Mouse (Mus musculus) heart, postnatal 10 days (tissue): Measurements from ENCODE around the gene 1700067K01Rik. TPM values are rescaled to one million over a fixed set of nuclear protein-coding genes. Genes with fewer than 3 reads are reported as not detected.

Experiments
- DNase-seq, 2 experiments: peaks; one replicate each; pipeline ENCODE4 v3.0.0; 2021
- intact Hi-C: fragments of 180-260 bp; cut with DNase I; formaldehyde crosslinking; loops from one replicate; pipeline ENCODE4 v1.15.1; 2025
- total RNA-seq, 2 experiments: library from RNA; stranded (reverse); gene quantifications; 2 replicates each; pipeline ENCODE4 v1.2.3; 2021

1700067K01Rik gene
- total RNA-seq, result not detected

DNA sequence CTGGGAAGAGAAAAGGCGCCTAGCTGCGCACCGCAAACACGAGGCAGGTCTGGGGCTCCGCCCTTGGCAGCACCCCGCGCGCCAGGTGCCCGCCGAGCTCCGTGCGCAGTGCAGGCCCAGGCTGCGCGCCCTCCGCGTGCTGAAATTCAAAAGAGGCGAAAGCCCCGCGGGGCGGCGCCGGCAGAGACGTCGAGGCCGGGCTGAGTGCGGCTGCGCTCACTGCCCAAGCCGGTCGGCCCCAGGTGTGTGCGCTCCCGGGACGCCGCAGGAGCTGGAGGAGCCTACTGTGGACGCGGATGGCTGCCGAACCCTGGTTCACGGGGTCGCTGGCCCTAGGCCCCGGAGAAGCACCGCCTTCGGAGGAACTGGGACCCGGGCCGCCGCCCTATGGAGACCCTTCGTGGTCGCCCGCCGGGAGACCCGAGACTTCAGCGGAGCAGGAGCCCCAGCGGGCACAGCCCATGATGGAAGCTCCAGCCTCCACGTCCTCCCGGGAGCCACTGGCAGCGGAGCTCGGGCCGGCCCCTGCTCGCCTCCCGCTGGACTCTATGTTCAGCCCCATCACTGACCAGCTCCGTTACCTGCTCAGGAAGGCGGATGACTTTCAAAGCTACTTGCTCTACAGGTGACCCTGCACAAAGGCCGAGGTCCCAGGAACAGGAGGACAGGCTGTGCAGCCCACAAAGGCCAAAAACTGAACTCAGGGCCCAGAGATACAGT is at the start of gene 1700067K01Rik:
Gene 1700067K01Rik, plus strand, starts transcription at position 222 of the 720 bp plus-strand sequence.
- DNase-seq, result no peak
- intact Hi-C loops, result no loop called here

DNA sequence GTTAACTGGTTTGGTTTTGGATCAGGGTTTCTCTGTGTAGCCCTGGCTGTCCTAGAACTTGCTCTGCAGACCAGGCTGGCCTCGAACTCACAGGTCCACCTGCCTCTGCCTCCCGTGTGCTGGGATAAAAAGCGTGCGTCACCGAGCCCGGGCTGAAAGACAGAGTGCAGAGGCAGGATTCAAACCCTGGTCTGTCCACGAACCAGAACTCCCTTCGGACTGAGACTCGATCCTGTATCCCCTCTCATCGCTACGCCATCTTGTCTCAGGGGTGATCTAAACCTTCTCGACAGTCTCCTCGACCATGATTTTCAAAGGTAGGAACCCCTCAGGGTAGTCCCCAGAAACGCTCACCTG is 46.6 kb upstream of the 1700067K01Rik start:
- no peak for DNase-seq
- intact Hi-C loops, result loop anchor here (1.0 to 5.0 kb wide), 3 partner anchors 43 to 172 kb away; partner anchors contain the start of genes Adgrl1 and Samd1

DNA sequence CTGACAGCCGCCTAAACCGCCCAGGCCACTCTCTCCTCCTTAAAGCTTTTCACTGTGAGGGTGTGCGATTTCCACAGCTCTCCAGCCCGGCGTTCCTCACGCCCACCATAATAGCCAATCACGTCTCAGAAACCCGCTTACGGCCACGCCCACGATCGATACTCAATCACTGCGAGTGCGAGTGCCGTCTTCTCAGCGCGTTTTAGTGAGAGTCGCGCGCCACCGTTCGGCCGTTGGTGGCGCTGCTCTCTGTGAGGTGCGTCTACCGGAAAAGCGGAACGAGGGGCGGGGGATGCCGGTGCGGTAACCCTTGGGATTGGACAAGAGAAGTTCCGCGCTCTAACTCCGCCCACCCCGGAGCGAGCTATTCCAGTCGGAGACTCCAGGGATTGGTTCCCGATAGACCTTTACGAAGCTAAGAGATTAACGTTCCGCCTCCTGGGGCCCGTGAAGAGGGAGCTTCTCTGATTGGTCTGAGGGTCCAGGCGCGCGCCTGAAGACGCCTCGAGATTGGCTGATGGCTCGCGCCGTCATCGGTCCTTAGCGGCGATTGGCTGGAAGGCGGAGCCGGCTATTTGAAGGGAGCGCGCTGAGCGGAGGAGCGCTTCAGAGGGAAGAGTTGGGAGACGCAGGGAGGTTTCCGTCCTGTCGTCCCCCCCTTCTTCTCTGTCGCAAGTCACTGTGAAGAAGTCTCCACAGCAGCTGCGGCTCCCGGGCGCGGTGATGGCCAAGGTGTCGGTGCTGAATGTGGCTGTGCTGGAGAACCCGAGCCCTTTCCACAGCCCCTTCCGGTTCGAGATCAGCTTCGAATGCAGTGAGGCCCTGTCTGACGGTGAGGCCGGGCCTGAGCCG is 46.0 kb upstream of the 1700067K01Rik start, which contains the start of the genes Gm10644 and Asf1b:
Gene Gm10644, minus strand, starts transcription at position 100 of the 852 bp plus-strand sequence.
Gene Asf1b, plus strand, starts transcription at position 402 of the 852 bp plus-strand sequence.
- intact Hi-C loops, result loop anchor here (1.0 to 5.0 kb wide), 3 partner anchors 42 to 173 kb away; partner anchors contain the start of genes Adgrl1 and Samd1
- peak; percentile 97 to 98 for DNase-seq

DNA sequence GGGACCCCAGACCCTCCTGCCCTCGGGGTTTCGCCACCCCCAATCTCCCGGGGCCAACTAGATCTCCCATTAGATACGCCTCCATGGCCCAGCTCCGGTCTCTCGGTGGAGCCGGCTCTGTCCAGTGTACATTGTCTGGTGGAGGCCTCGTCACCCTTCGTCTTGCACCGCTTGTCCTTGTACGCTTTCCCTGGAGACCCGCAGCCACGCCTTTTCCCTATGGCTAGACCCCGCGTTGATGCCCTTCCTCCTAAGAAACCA is 45.4 kb upstream of the 1700067K01Rik start:
- intact Hi-C loops, result loop anchor here (1.0 to 5.0 kb wide), 3 partner anchors 41 to 173 kb away; partner anchors contain the start of genes Adgrl1 and Samd1

DNA sequence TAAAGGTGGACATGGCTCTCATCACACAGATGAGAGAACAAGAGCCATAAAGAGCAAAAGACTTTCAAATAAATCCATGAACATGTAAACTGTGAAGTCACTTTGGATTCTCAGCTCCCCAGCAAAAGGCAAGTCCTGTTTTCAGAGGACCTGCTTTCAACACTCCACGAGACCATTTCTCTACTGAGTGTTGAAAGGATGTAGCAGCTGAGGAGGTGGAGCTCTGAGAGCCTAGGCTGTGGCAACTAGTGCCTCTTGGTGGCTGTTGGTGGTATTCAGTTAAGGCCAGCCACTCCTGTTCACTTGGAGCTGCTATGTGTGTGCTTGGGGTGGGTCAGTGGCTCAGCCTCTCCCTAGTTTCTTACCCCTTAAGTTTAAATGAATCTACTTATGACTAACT is 44.5 kb upstream of the 1700067K01Rik start:
- intact Hi-C loops, result loop anchor here (5.0 kb wide), 1 partner anchor 41 kb away; the partner anchor contains the start of gene Samd1
- no peak for DNase-seq

More for the DNA sequence above, 45.4 kb upstream of the 1700067K01Rik start:
- DNase-seq, result no peak

DNA sequence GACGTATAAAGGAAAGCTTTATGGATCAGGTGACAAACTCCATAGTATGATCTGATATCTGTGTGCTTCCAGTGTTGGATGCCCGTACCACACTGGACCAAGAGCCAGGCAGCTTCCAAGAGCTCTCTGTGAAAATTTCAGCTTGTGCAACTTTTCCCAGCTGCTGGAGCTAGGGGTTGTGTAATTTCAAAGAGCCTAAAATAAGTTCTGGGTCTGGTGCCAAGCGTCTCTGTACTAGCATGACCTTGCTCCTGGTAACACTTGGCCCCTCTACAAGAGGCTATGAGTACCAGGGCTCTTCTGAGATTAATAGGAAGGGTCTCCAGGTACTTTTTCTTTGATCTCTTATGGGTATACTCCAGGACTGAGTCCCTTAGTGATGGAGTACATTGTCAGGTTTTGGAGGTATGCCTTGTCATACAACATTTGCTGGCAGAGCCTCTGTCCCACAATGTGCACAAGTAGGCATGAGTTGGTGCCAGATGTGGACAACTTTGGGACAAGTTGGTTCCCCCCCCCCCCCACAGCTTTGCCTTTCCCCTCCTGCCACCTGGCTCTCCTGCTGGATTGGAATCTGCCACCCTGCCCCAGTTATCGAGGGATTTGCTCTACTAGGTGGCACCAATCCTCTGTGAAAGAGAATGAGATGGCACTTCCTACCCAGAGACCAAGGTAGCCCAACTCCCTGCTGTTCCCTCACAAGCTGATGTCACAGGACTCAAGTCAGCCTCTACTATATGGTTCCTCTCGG is 37.1 kb upstream of the 1700067K01Rik start:
- intact Hi-C loops, result no loop called here
- DNase-seq, result peak; percentile 81 to 83

DNA sequence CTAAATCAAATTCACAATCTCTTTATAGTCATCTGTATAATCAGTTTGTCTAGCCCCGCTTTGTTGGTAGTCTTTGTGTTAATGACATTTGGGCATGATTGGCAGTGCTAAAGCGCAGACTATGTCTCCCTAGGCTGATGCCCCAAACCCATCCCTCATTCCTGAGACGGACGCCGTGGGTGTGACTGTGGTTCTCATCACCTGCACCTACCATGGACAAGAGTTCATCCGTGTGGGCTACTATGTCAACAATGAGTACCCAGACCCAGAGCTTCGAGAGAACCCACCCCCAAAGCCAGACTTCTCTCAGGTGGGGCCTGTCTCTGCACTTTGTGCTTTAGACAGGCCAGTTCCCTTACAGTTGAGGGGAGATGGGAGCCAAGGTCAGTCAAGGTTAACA is 33.6 kb upstream of the 1700067K01Rik start:
- intact Hi-C loops, result no loop called here
- DNase-seq, result no peak

DNA sequence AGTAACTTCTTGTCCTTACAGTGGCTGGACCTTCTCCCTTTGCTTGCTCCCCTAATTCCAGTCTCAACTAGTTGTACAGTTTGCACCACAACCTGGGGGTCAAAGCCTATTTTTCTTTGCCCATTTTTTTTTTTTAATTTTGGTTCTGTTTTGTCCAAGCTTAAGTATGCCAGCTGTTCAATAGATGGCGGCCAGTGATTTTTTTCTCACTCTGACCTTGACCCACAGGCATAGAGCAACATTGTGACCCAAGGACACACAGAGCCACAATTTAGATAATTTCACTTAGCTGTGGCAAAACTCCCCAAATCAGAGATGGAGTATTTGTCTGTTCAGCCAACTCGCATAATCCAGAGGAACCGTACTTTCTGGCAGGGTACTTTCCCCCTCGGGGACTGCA is 30.2 kb upstream of the 1700067K01Rik start:
- intact Hi-C loops, result no loop called here
- no peak for DNase-seq

DNA sequence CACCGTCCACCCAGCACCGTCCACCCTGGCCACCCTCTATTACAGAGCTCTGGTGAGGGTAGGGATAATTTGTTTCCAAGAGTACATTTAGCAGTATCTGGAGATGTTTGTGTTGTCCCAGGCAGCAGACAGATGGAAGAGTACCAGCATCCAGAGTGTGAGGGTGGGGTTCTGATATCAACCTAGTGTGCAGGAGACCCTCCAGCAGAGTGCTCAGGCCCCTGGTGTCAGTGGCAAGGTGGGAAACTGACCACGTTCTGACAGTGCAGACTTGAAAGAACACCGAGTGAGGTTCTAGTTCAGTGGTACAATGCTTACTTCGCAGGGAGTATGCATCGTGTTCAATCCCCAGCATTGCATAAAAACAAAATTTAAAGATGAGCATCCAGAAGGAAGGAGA is 29.6 kb upstream of the 1700067K01Rik start:
- intact Hi-C loops, result loop anchor here (2.0 kb wide), 1 partner anchor 25 kb away; the partner anchor contains the start of gene Samd1
- DNase-seq, result no peak

DNA sequence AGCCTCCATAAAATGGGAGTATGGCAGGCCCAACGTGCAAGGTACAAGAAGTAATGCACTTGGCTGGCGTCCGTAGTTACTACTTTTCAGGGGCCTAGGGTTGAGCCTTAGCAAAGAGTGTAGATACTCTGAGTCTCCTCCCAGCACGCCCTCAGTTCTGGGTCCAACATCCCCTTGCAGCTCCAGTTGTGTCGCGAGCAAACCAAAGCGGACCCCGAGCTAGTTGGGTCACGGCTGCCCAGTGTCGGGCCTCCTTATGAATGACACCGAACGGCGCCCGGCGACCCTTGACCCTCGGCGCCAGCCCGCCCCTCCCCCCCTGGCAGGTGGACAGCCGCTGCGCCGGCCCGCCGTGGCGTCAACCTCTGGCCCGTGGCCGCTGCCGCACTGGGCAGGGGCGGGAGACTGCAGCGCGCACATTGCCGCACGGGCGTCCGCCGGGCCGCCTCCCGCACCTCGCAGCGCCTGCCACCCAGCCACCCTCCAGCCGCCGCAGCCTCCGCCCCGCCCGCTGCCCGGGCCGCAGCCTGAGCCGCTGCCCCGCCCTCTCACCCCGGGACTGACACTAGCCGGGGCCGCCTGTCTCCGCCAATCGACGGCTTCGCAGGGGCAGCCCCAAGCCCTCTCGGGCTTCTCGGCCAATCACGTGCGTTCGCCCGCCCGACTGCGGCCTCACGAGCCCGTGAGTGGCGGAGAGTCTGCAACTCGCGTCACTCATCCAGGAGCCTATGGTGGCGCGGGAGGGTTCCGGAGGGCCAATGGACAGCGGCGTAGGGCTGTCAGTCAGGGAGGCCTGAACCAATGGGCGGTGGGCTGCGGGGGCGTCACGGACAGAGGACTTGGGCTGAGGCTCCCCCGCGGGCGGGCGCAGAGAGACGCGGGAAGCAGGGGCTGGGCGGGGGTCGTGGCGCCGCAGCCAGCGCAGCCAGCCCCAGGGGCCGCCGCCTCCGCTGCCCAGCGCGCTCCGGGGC is 28.9 kb upstream of the 1700067K01Rik start, which contains the start of gene Prkaca:
Gene Prkaca, plus strand, starts transcription at position 844 of the 971 bp plus-strand sequence.
- DNase-seq, result peak; percentile 98 to 99
- intact Hi-C loops, result loop anchor here (2.0 kb wide), 1 partner anchor 24 kb away; the partner anchor contains the start of gene Samd1

DNA sequence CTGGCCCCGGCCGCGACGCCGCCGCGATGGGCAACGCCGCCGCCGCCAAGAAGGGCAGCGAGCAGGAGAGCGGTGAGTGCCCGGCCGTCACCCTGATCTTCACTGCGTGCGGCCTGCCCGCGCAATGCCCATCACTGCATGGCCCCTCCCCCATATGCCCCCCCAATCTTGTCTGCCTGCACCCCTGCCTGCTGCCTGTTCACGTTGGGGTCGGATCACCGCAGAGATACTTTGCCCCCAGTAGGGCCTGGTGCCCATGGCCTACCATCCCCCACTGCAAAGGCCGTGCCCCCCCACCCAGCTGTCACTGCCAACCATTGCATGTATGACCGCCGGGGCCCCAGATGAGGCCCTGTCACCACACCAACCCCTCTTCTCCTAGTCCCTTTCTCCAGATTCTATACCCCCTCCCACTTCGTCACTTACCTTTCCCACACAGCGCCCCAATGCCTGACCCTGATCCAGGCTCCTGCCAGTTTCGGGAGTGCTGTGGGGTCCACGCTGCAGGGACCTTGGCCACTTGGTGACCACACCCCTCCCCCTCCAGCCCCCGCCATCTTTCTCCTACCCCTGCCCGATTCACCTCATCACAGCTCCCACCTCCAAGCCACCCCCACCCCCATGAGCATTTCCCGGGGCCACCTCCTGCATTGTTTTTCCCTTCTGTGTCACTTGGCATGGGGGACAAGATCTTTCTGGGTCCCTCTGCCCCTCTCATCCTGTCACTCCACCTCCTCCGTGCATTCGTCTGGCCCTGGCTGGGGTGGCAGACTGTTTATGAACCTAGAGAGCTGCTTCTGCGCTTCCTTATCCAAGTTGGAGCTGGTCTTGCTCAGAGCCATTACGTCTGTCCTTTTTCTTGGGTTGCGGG is 27.9 kb upstream of the 1700067K01Rik start:
- intact Hi-C loops, result loop anchor here (2.0 kb wide), 1 partner anchor 23 kb away; the partner anchor contains the start of gene Samd1
- no peak for DNase-seq

DNA sequence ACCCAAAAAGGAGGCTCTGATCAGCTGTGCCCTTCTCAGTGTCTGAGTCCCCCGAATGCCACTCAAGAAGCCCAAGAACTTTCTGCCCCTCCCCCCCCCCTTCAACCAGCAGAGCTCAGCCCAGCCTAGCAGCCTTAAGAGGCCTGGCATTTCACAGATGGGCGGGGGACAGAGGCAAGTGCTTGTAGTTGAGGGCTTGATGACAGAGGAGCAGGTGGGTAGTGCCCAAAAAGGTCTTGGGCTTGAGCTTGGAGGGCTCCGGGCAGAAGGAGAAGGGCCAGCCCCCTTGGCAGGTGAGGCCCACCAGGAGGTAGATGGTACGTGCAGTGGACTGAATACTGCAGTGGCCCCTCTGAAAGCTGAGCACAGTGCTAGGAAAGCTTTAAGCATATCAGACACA is 26.8 kb upstream of the 1700067K01Rik start:
- intact Hi-C loops, result no loop called here
- no peak for DNase-seq

DNA sequence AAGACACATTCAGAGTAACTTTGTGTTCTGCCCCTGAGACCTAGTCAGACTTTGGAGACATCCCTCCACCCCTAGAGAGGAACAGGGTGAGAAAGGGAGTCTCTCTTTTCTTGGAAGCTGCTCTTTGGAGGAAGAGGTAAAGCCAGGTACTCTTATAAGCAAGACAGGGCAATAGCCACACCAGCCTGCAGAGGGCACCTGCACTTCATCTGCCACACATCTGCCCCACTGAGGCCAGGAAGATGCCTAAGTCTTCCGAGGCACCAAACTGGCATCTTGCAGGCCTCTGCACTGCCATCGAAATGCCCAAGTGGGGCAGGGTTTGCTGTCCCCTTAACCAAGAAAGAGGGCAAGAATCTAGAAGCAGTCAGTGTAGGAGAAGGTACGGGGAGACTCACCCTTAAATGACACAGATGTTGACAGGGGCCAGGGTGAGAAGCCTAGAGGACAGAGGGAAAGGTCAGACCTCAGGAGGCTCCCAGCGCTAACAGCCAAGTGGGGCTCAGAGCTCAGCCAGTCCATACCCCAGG is 25.1 kb upstream of the 1700067K01Rik start:
- intact Hi-C loops, result no loop called here
- DNase-seq, result peak in 1 of 2 experiments; percentile 41

DNA sequence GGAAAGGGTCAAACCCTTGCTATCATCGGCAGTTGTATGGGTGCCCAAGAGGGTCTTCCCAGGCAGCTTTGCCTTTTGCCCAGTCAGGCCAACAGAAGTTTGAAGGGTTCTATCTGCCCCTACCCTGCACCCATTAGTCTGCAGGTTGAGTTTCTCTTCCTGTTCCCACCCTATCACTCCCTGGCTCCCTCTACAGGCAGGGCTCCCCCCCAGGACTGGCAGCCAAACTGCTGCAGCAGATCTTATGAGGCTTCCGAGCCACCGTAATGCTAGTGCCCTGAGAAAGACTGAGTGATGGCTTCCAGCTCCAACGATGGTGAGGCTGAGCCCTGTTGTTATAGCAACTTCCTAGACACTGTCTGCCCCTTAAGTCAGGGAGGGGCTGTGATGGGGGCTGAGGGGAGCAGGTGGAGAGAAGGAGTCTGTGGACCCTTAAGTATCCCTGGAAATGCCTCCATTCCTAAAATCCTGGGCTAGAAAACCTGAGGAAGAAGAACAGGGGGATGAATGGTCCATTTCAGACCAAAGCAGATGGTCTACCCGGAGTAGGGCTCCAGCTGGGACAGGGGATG is 24.4 kb upstream of the 1700067K01Rik start:
- intact Hi-C loops, result no loop called here
- DNase-seq, result no peak

DNA sequence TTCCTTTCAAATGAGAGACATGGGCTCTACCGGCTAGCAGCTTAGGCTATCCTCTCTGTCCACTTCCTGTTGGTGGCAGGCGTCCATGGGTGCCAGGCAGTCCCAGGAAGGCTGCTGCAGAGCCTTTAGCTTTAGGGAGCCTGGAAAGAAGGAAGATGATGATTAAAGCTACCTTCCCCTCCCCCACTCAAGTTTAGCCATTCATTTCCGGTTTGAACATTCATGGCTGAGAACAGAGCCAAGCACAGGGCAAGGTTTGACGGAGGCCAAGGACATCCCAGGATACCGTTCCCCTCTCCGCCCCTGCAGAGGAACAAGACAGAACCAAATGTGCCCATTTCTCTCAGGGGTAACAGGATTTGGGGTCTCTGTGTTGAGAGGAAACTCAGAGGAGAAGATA is 23.7 kb upstream of the 1700067K01Rik start:
- DNase-seq, result peak; percentile 60 to 65
- intact Hi-C loops, result no loop called here

DNA sequence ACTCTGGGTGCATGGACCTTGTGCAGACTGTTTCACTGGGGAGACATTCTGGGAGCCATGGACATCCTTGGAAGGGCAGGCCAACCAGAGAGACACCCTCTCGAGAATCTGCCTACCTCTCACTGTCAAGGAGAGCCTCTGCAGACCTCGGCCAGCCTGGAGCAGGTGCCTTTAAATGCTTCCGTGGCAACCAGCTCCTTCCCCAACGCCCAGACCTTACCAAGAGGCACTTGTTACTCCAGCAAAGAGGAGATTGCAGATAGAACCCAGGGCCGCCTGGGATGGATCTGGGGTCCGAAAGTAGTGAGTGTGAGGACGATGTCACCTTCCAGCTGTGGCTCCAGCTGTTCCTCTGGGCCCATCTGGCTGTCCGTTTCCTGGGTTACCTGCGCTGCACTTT is 23.1 kb upstream of the 1700067K01Rik start:
- intact Hi-C loops, result no loop called here
- DNase-seq, result no peak

DNA sequence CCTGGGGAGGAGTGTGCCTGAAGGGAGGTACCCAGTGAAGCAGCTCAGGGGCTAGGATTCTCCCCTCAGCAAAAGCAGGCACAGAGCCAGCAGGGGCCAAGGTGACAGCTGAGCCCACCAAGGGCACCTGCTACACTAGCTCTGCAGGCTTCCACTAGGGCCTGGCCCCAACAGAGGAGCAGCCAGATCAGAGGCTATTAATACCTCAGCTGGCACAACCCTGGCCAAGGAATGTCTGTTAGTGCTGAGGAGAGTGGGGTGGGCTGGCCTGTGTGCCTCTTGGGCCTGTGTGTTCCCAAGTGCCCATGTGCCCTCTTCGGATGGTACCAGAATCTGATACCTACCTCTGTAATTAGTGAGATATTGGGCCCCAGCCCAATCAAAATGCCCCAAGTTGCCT is 21.1 kb upstream of the 1700067K01Rik start:
- intact Hi-C loops, result no loop called here
- peak; percentile 84 to 87 for DNase-seq

DNA sequence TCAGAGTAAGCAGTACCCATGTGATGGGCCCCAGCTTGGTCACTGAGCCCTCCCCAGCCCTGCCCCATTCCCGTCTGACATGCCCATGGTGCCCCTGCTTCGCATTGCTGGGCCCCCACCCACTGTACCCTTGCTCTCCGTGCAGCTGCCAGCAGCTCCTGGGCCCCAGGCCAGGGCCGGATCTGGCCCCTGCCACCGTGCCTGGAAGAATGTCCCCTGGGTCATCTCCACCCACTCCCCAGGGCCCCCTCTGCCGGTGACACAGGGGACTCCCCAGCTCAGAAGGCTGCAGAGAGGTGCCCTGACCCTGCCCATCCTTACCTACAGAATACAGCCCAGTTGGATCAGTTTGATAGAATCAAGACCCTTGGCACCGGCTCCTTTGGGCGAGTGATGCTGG is 20.5 kb upstream of the 1700067K01Rik start:
- intact Hi-C loops, result no loop called here
- peak; percentile 87 to 91 for DNase-seq
